15 mouse cellular contexts compared by ENCODE assay signal in the genomic region with DNA sequence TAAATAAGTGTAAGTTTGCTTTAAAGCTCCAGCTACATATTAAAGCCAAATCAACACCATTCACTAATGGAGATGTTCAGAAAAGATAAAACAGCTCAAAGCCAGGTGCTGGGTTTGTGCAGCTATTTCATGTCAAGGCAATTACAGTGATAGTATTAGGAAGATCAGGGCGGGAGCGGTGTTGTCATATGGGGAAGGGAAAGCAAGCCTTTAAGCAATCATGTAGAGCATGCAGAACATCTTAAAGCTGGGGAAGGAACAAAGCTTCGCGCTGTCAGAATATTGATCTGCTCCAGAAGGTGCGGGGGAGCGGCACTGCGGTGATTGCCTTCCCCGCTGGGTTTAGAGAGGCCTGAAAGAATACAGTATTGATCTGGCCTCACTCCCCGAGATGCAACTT.
"Had no signal": no experiment of that assay in that cellular context is flagged by ENCODE, and none has a peak within 500 bp of the region (broad histone marks: within the 10 kb centered on the region; RNA-seq: fewer than 3 reads in every experiment).

No protein-coding gene starts in this region.

- H3K27ac ChIP-seq: hindbrain, embryonic 15.5 days; limb, embryonic 12.5 days; liver, embryonic 13.5 days; lung, embryonic 15.5 days; neural tube, embryonic 13.5 days had no signal

- DNase-seq: kidney, adult 8-10 months; kidney, postnatal 25 days; liver; liver, embryonic 13.5 days; liver, postnatal 0 days; lung, postnatal 14 days; right cerebral cortex, postnatal 4 days; spleen, adult 18-20 months; thymus, adult 18-20 months; thymus, postnatal 14 days had no signal

- H3K9ac ChIP-seq: hindbrain, embryonic 15.5 days; limb, embryonic 12.5 days; liver, embryonic 13.5 days; liver, postnatal 0 days; lung, embryonic 15.5 days; neural tube, embryonic 13.5 days had no signal

- H3K4me1 ChIP-seq: hindbrain, embryonic 15.5 days; limb, embryonic 12.5 days; liver, embryonic 13.5 days; lung, embryonic 15.5 days; neural tube, embryonic 13.5 days had no signal

- H3K4me3 ChIP-seq: hindbrain, embryonic 15.5 days; limb, embryonic 12.5 days; liver, embryonic 13.5 days; lung, embryonic 15.5 days; neural tube, embryonic 13.5 days had no signal

- H3K9me3 ChIP-seq: hindbrain, embryonic 15.5 days; limb, embryonic 12.5 days; liver, embryonic 13.5 days; lung, embryonic 15.5 days; neural tube, embryonic 13.5 days had no signal

- ATAC-seq: intestine, embryonic 16.5 days; liver, postnatal 0 days had no signal

- H3K36me3 ChIP-seq: hindbrain, embryonic 15.5 days; limb, embryonic 12.5 days; liver, embryonic 13.5 days; lung, embryonic 15.5 days; neural tube, embryonic 13.5 days had no signal

- H3K27me3 ChIP-seq: hindbrain, embryonic 15.5 days; limb, embryonic 12.5 days; liver, embryonic 13.5 days; lung, embryonic 15.5 days; neural tube, embryonic 13.5 days had no signal

- H3K4me2 ChIP-seq: hindbrain, embryonic 15.5 days; limb, embryonic 12.5 days; liver, embryonic 13.5 days; lung, embryonic 15.5 days; neural tube, embryonic 13.5 days had no signal
